Mouse (Mus musculus): Measurements from ENCODE around the gene Snrpa. TPM values are rescaled to one million over a fixed set of nuclear protein-coding genes. Genes with fewer than 3 reads are reported as not detected.

Snrpa gene
- polyA plus RNA-seq, 1 experiment from 2014 or later = 207 TPM

- H3K4me1 ChIP-seq (ENCODE audit: control insufficient read depth, insufficient read depth, low read length) = peaks cover 5% of the 10 kb centered on the region
- no peak; the same call in 1 of the 2 replicates for ATAC-seq (ENCODE audit: low read depth)
- H3K36me3 ChIP-seq (ENCODE audit: control insufficient read depth, insufficient read depth, low read length) = peaks cover 7% of the 10 kb centered on the region
- H3K4me2 ChIP-seq (ENCODE audit: low read depth, low read length) = peak overlapping the region; percentile 47
- H3K9me3 ChIP-seq (ENCODE audit: control insufficient read depth, low read length) = no peaks in the 10 kb centered on the region
- H3K27ac ChIP-seq (ENCODE audit: low read depth, low read length) = peak overlapping the region; percentile 82
- peak overlapping the region; percentile 18 for H3K9ac ChIP-seq (replicated peaks; ENCODE audit: low read depth, low read length)
- H3K4me3 ChIP-seq (ENCODE audit: low read depth, low read length) = peak overlapping the region; percentile 63
- 48% methylated on average over 16 of the region's 16 CpGs for WGBS
- H3K27me3 ChIP-seq (ENCODE audit: control insufficient read depth, insufficient read depth, low read length) = no peaks in the 10 kb centered on the region
Measured at GRCm38 (mm10) chr7:27179217-27179918, 16.7 kb downstream of the Snrpa start.

GRCm38 (mm10) chr7:27178324-27179216, 17.5 kb downstream of the Snrpa start, which contains the start of gene Rab4b:
TSS of gene Rab4b (minus strand) at chr7:27178896.
- Histone ChIP-seq H3K9me3 (ENCODE audit: control insufficient read depth, low read length) (no peaks in the 10 kb centered on the region), H3K9ac (replicated peaks; ENCODE audit: low read depth, low read length) (peak within 1 kb of the TSS; percentile 64), H3K36me3 (ENCODE audit: control insufficient read depth, insufficient read depth, low read length) (peaks cover 10% of the 10 kb centered on the region; the same call in 1 of the 2 replicates), H3K27ac (ENCODE audit: low read depth, low read length) (peak within 1 kb of the TSS; percentile 88), H3K27me3 (ENCODE audit: control insufficient read depth, insufficient read depth, low read length) (no peaks in the 10 kb centered on the region), H3K4me2 (ENCODE audit: low read depth, low read length) (peak within 1 kb of the TSS; percentile 55), H3K4me1 (ENCODE audit: control insufficient read depth, insufficient read depth, low read length) (peaks cover 5% of the 10 kb centered on the region), H3K4me3 (ENCODE audit: low read depth, low read length) (peak within 1 kb of the TSS; percentile 63)
- ATAC-seq (ENCODE audit: low read depth) = peak; percentile 98
- WGBS = under 1% methylated on average over 49 of the region's 53 CpGs

GRCm38 (mm10) chr7:27177942-27178323, 18.1 kb downstream of the Snrpa start:
- no peaks in the 10 kb centered on the region for H3K27me3 ChIP-seq (ENCODE audit: control insufficient read depth, insufficient read depth, low read length)
- peaks cover 5% of the 10 kb centered on the region for H3K4me1 ChIP-seq (ENCODE audit: control insufficient read depth, insufficient read depth, low read length)
- peak overlapping the region; percentile 55 for H3K4me2 ChIP-seq (ENCODE audit: low read depth, low read length)
- peak overlapping the region; percentile 63 for H3K4me3 ChIP-seq (ENCODE audit: low read depth, low read length)
- peaks cover 12% of the 10 kb centered on the region for H3K36me3 ChIP-seq (ENCODE audit: control insufficient read depth, insufficient read depth, low read length)
- H3K9ac ChIP-seq (replicated peaks; ENCODE audit: low read depth, low read length) = peak overlapping the region; percentile 64
- no peaks in the 10 kb centered on the region for H3K9me3 ChIP-seq (ENCODE audit: control insufficient read depth, low read length)
- 31% methylated on average over 4 of the region's 4 CpGs for WGBS
- ATAC-seq (ENCODE audit: low read depth) = no peak
- peak overlapping the region; percentile 88 for H3K27ac ChIP-seq (ENCODE audit: low read depth, low read length)

GRCm38 (mm10) chr7:27174896-27175295, 21.2 kb downstream of the Snrpa start:
- H3K36me3 ChIP-seq (ENCODE audit: control insufficient read depth, insufficient read depth, low read length) = peaks cover 23% of the 10 kb centered on the region
- no peaks in the 10 kb centered on the region for H3K9me3 ChIP-seq (ENCODE audit: control insufficient read depth, low read length)
- WGBS = 96% methylated on average over 7 of the region's 7 CpGs

GRCm38 (mm10) chr7:27174496-27174895, 21.6 kb downstream of the Snrpa start:
- WGBS = 92% methylated on average over 15 of the region's 15 CpGs
- Histone ChIP-seq H3K9me3 (ENCODE audit: control insufficient read depth, low read length) (no peaks in the 10 kb centered on the region), H3K4me2 (ENCODE audit: low read depth, low read length) (no peak overlapping the region), H3K4me1 (ENCODE audit: control insufficient read depth, insufficient read depth, low read length) (peaks cover 3% of the 10 kb centered on the region), H3K36me3 (ENCODE audit: control insufficient read depth, insufficient read depth, low read length) (peaks cover 23% of the 10 kb centered on the region), H3K27ac (ENCODE audit: low read depth, low read length) (no peak overlapping the region), H3K4me3 (ENCODE audit: low read depth, low read length) (no peak overlapping the region), H3K27me3 (ENCODE audit: control insufficient read depth, insufficient read depth, low read length) (no peaks in the 10 kb centered on the region), H3K9ac (replicated peaks; ENCODE audit: low read depth, low read length) (no peak overlapping the region)
- ATAC-seq (ENCODE audit: low read depth) = no peak

More at GRCm38 (mm10) chr7:27174896-27175295, 21.2 kb downstream of the Snrpa start:
- Histone ChIP-seq H3K4me2 (ENCODE audit: low read depth, low read length) (no peak overlapping the region), H3K9ac (replicated peaks; ENCODE audit: low read depth, low read length) (no peak overlapping the region), H3K4me3 (ENCODE audit: low read depth, low read length) (no peak overlapping the region), H3K4me1 (ENCODE audit: control insufficient read depth, insufficient read depth, low read length) (peaks cover 5% of the 10 kb centered on the region), H3K27ac (ENCODE audit: low read depth, low read length) (no peak overlapping the region), H3K27me3 (ENCODE audit: control insufficient read depth, insufficient read depth, low read length) (no peaks in the 10 kb centered on the region)
- no peak for ATAC-seq (ENCODE audit: low read depth)

- Histone ChIP-seq H3K27ac (ENCODE audit: low read depth, low read length) (no peak overlapping the region), H3K9me3 (ENCODE audit: control insufficient read depth, low read length) (no peaks in the 10 kb centered on the region), H3K4me3 (ENCODE audit: low read depth, low read length) (no peak overlapping the region), H3K36me3 (ENCODE audit: control insufficient read depth, insufficient read depth, low read length) (peaks cover 23% of the 10 kb centered on the region), H3K27me3 (ENCODE audit: control insufficient read depth, insufficient read depth, low read length) (no peaks in the 10 kb centered on the region), H3K4me2 (ENCODE audit: low read depth, low read length) (no peak overlapping the region), H3K4me1 (ENCODE audit: control insufficient read depth, insufficient read depth, low read length) (peaks cover 5% of the 10 kb centered on the region), H3K9ac (replicated peaks; ENCODE audit: low read depth, low read length) (no peak overlapping the region)
- WGBS = 90% methylated on average over 3 of the region's 3 CpGs
- ATAC-seq (ENCODE audit: low read depth) = no peak
Measured at GRCm38 (mm10) chr7:27170981-27171380, 25.1 kb downstream of the Snrpa start.

- Histone ChIP-seq H3K9me3 (ENCODE audit: control insufficient read depth, low read length) (no peaks in the 10 kb centered on the region), H3K9ac (replicated peaks; ENCODE audit: low read depth, low read length) (no peak overlapping the region), H3K27ac (ENCODE audit: low read depth, low read length) (no peak overlapping the region), H3K4me2 (ENCODE audit: low read depth, low read length) (no peak overlapping the region), H3K4me1 (ENCODE audit: control insufficient read depth, insufficient read depth, low read length) (peaks cover 28% of the 10 kb centered on the region), H3K4me3 (ENCODE audit: low read depth, low read length) (no peak overlapping the region), H3K36me3 (ENCODE audit: control insufficient read depth, insufficient read depth, low read length) (peaks cover 15% of the 10 kb centered on the region), H3K27me3 (ENCODE audit: control insufficient read depth, insufficient read depth, low read length) (no peaks in the 10 kb centered on the region)
- WGBS = 91% methylated on average over 5 of the region's 5 CpGs
- ATAC-seq (ENCODE audit: low read depth) = no peak
Measured at GRCm38 (mm10) chr7:27168371-27168770, 27.7 kb downstream of the Snrpa start.

- peak overlapping the region; percentile 98 for H3K27ac ChIP-seq (ENCODE audit: low read depth, low read length)
- no peaks in the 10 kb centered on the region for H3K27me3 ChIP-seq (ENCODE audit: control insufficient read depth, insufficient read depth, low read length)
- H3K4me2 ChIP-seq (ENCODE audit: low read depth, low read length) = peak overlapping the region; percentile 73
- ATAC-seq (ENCODE audit: low read depth) = peak; percentile 1; the same call in 1 of the 2 replicates
- H3K36me3 ChIP-seq (ENCODE audit: control insufficient read depth, insufficient read depth, low read length) = peaks cover 8% of the 10 kb centered on the region
- H3K4me1 ChIP-seq (ENCODE audit: control insufficient read depth, insufficient read depth, low read length) = peaks cover 36% of the 10 kb centered on the region
- peak overlapping the region; percentile 70 for H3K4me3 ChIP-seq (ENCODE audit: low read depth, low read length)
- H3K9me3 ChIP-seq (ENCODE audit: control insufficient read depth, low read length) = no peaks in the 10 kb centered on the region
- peak overlapping the region; percentile 78; the same call in 1 of the 2 replicates for H3K9ac ChIP-seq (replicated peaks; ENCODE audit: low read depth, low read length)
- WGBS = 69% methylated on average over 11 of the region's 11 CpGs
Measured at GRCm38 (mm10) chr7:27167475-27168094, 28.5 kb downstream of the Snrpa start.

Measured in neural tube, embryonic 14.5 days (tissue).